Comparison of ENCODE assay signal across 9 mouse cellular contexts in the genomic region with DNA sequence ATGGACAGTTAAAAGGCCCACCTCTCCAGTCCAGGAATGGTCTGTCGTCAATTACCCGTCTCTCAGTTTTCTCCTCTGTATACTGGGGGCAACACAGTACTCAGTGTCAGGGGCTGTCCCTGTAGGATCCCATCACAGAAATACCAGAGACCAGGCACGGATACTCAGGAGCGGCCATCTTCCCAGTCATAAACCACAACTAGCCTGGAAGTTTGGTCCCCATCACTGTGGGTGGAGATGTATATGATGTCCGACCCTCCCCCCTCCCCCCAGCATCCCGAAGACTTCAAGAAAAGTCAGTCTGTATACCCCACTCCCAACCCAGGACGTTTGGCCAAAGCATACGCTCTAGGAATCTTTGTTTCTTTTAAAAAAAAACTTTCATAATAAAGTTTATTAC. TPM values are rescaled to one million over a fixed set of nuclear protein-coding genes. Genes with fewer than 3 reads are reported as not detected.
DNase-seq lines count a peak whose midpoint lies in the region; ATAC-seq lines count a peak whose summit lies in the region.
"Had no signal": no experiment of that assay in that cellular context is flagged by ENCODE, and none has a peak within 500 bp of the region (broad histone marks: within the 10 kb centered on the region; RNA-seq: fewer than 3 reads in every experiment).

No protein-coding gene starts in this region.

- H3K27ac ChIP-seq in heart, embryonic 11.5 days (ENCODE audit: low read depth, low read length): no peak overlapping the region
- H3K27ac ChIP-seq in midbrain, embryonic 13.5 days: no peak overlapping the region
- no peak overlapping the region for H3K27ac ChIP-seq in midbrain, embryonic 10.5 days (replicated peaks)
- H3K27ac ChIP-seq in limb, embryonic 11.5 days (replicated peaks; ENCODE audit: low read depth, low read length): no peak overlapping the region
- no peak overlapping the region for H3K27ac ChIP-seq in stomach, embryonic 15.5 days

- 62% methylated on average over 8 of the region's 8 CpGs for WGBS in heart, embryonic 11.5 days (ENCODE audit: insufficient replicate concordance)
- 76% methylated on average over 8 of the region's 8 CpGs for WGBS in midbrain, embryonic 13.5 days
- WGBS in midbrain, embryonic 10.5 days: 67% methylated on average over 8 of the region's 8 CpGs
- 60% methylated on average over 8 of the region's 8 CpGs for WGBS in limb, embryonic 11.5 days
- 40% methylated on average over 8 of the region's 8 CpGs for WGBS in stomach, embryonic 15.5 days

- peaks cover 48% of the 10 kb centered on the region for H3K4me1 ChIP-seq in heart, embryonic 11.5 days (ENCODE audit: control insufficient read depth, insufficient read depth, low read length)
- H3K4me1 ChIP-seq in midbrain, embryonic 13.5 days (replicated peaks): peaks cover 29% of the 10 kb centered on the region
- peaks cover 48% of the 10 kb centered on the region for H3K4me1 ChIP-seq in midbrain, embryonic 10.5 days
- H3K4me1 ChIP-seq in limb, embryonic 11.5 days (ENCODE audit: control insufficient read depth, insufficient read depth, low read length): peaks cover 32% of the 10 kb centered on the region
- peaks cover 47% of the 10 kb centered on the region for H3K4me1 ChIP-seq in stomach, embryonic 15.5 days

- H3K36me3 ChIP-seq in heart, embryonic 11.5 days (ENCODE audit: control insufficient read depth, insufficient read depth, low read length): no peaks in the 10 kb centered on the region
- no peaks in the 10 kb centered on the region for H3K36me3 ChIP-seq in midbrain, embryonic 13.5 days
- H3K36me3 ChIP-seq in midbrain, embryonic 10.5 days: no peaks in the 10 kb centered on the region
- H3K36me3 ChIP-seq in limb, embryonic 11.5 days (ENCODE audit: control insufficient read depth, insufficient read depth, low read length): no peaks in the 10 kb centered on the region
- H3K36me3 ChIP-seq in stomach, embryonic 15.5 days: no peaks in the 10 kb centered on the region

- H3K9ac ChIP-seq in heart, embryonic 11.5 days (ENCODE audit: low read depth, low read length): no peak overlapping the region; the same call in 1 of the 2 replicates
- no peak overlapping the region for H3K9ac ChIP-seq in midbrain, embryonic 13.5 days (replicated peaks)
- H3K9ac ChIP-seq in limb, embryonic 11.5 days (ENCODE audit: low read length): no peak overlapping the region
- H3K9ac ChIP-seq in stomach, embryonic 15.5 days: no peak overlapping the region

- ATAC-seq in heart, embryonic 11.5 days (replicated peaks; ENCODE audit: insufficient number of reproducible peaks, low FRiP score, low TSS enrichment): no peak
- no peak for ATAC-seq in midbrain, embryonic 13.5 days
- ATAC-seq in limb, embryonic 11.5 days (ENCODE audit: insufficient number of reproducible peaks, low FRiP score, low TSS enrichment, low read depth): no peak
- no peak for ATAC-seq in stomach, embryonic 15.5 days (ENCODE audit: insufficient read depth, low FRiP score, low read depth)
- ATAC-seq in granulocyte monocyte progenitor cell, adult 5-6 weeks (replicated peaks; ENCODE audit: poor library complexity, severe bottlenecking): no peak

- peak overlapping the region; percentile 92 for H3K4me2 ChIP-seq in heart, embryonic 11.5 days
- peak overlapping the region; percentile 98; the same call in 1 of the 2 replicates for H3K4me2 ChIP-seq in midbrain, embryonic 13.5 days (replicated peaks)
- H3K4me2 ChIP-seq in limb, embryonic 11.5 days (ENCODE audit: low read depth, severe bottlenecking): peak overlapping the region; percentile 92
- peak overlapping the region; percentile 96 for H3K4me2 ChIP-seq in stomach, embryonic 15.5 days

- DNase-seq in heart, adult 11 months: no peak
- DNase-seq in midbrain, embryonic 10.5 days (ENCODE audit: low spot score): no peak
- no peak for DNase-seq in limb, embryonic 11.5 days (ENCODE audit: low spot score)
- DNase-seq in urinary bladder, adult 18-20 months (ENCODE audit: low spot score in 2 of 2): no peak

- H3K4me3 ChIP-seq in heart, embryonic 11.5 days (ENCODE audit: low read depth, low read length): peak overlapping the region; percentile 74
- peak overlapping the region; percentile 56; the same call in 1 of the 2 replicates for H3K4me3 ChIP-seq in midbrain, embryonic 13.5 days (replicated peaks)
- H3K4me3 ChIP-seq in midbrain, embryonic 10.5 days: no peak overlapping the region
- H3K4me3 ChIP-seq in limb, embryonic 11.5 days (ENCODE audit: low read depth, low read length): no peak overlapping the region
- peak overlapping the region; percentile 76 for H3K4me3 ChIP-seq in stomach, embryonic 15.5 days (replicated peaks)

- no peaks in the 10 kb centered on the region for H3K9me3 ChIP-seq in heart, embryonic 11.5 days (replicated peaks; ENCODE audit: control insufficient read depth, low read length)
- no peaks in the 10 kb centered on the region for H3K9me3 ChIP-seq in midbrain, embryonic 13.5 days
- no peaks in the 10 kb centered on the region for H3K9me3 ChIP-seq in midbrain, embryonic 10.5 days (replicated peaks)
- no peaks in the 10 kb centered on the region for H3K9me3 ChIP-seq in limb, embryonic 11.5 days (ENCODE audit: control insufficient read depth, low read length)
- no peaks in the 10 kb centered on the region for H3K9me3 ChIP-seq in stomach, embryonic 15.5 days

- no peaks in the 10 kb centered on the region; the same call in 1 of the 2 replicates for H3K27me3 ChIP-seq in heart, embryonic 11.5 days (ENCODE audit: control insufficient read depth, insufficient read depth, low read length)
- H3K27me3 ChIP-seq in midbrain, embryonic 13.5 days: peaks cover 26% of the 10 kb centered on the region
- H3K27me3 ChIP-seq in midbrain, embryonic 10.5 days (ENCODE audit: low read depth, poor library complexity, severe bottlenecking): peaks cover 31% of the 10 kb centered on the region
- no peaks in the 10 kb centered on the region for H3K27me3 ChIP-seq in limb, embryonic 11.5 days (ENCODE audit: control insufficient read depth, insufficient read depth, low read length)
- H3K27me3 ChIP-seq in stomach, embryonic 15.5 days (replicated peaks): no peaks in the 10 kb centered on the region

RNA-seq across cellular contexts. Expression of gene Socs1, which starts 1.9 kb away (rescaled TPM):
- 4.8 and 5.3 TPM in 2 replicates for polyA plus RNA-seq in heart, embryonic 11.5 days (2014; fragmentation: Nextera tagmentation; extraction: Ambion mirVana)
- 1.3 and 2.3 TPM in 2 replicates for polyA plus RNA-seq in midbrain, embryonic 13.5 days (2015; fragmentation: Nextera tagmentation; extraction: Ambion mirVana)
- polyA plus RNA-seq in midbrain, embryonic 10.5 days (2016; fragmentation: Nextera tagmentation; extraction: Ambion mirVana): 2.4 and 2.7 TPM in 2 replicates
- 5.2 and 5.5 TPM in 2 replicates for polyA plus RNA-seq in limb, embryonic 11.5 days (2014; fragmentation: Nextera tagmentation; extraction: Ambion mirVana)
- 9.0 and 10.2 TPM in 2 replicates for polyA plus RNA-seq in stomach, embryonic 15.5 days (2015; fragmentation: Nextera tagmentation; extraction: Ambion mirVana)
- total RNA-seq in granulocyte monocyte progenitor cell, adult 5-6 weeks (2014; fragmentation: Nextera tagmentation): 0.41 TPM in 1 of 2 replicates, not detected in the other
- total RNA-seq in granulocyte monocyte progenitor cell, adult 5-6 weeks (2017): 1.2 TPM in 2 replicates

RNA-seq across cellular contexts. Expression of gene Tnp2, which starts 5.0 kb away (rescaled TPM):
- polyA plus RNA-seq in heart, embryonic 11.5 days (2014; fragmentation: Nextera tagmentation; extraction: Ambion mirVana): not detected in 2 replicates
- polyA plus RNA-seq in midbrain, embryonic 13.5 days (2015; fragmentation: Nextera tagmentation; extraction: Ambion mirVana): not detected in 2 replicates
- polyA plus RNA-seq in midbrain, embryonic 10.5 days (2016; fragmentation: Nextera tagmentation; extraction: Ambion mirVana): not detected in 2 replicates
- polyA plus RNA-seq in limb, embryonic 11.5 days (2014; fragmentation: Nextera tagmentation; extraction: Ambion mirVana): not detected in 2 replicates
- polyA plus RNA-seq in stomach, embryonic 15.5 days (2015; fragmentation: Nextera tagmentation; extraction: Ambion mirVana): not detected in 2 replicates
- not detected in 2 replicates for total RNA-seq in granulocyte monocyte progenitor cell, adult 5-6 weeks (2014; fragmentation: Nextera tagmentation)
- not detected in 2 replicates for total RNA-seq in granulocyte monocyte progenitor cell, adult 5-6 weeks (2017)
- polyA plus RNA-seq: liver, embryonic 16.5 days had no signal

RNA-seq across cellular contexts. Expression of gene Prm3, which starts 7.3 kb away (rescaled TPM):
- polyA plus RNA-seq in heart, embryonic 11.5 days (2014; fragmentation: Nextera tagmentation; extraction: Ambion mirVana): not detected in 2 replicates
- not detected in 2 replicates for polyA plus RNA-seq in midbrain, embryonic 13.5 days (2015; fragmentation: Nextera tagmentation; extraction: Ambion mirVana)
- polyA plus RNA-seq in midbrain, embryonic 10.5 days (2016; fragmentation: Nextera tagmentation; extraction: Ambion mirVana): not detected in 2 replicates
- not detected in 2 replicates for polyA plus RNA-seq in limb, embryonic 11.5 days (2014; fragmentation: Nextera tagmentation; extraction: Ambion mirVana)
- polyA plus RNA-seq in stomach, embryonic 15.5 days (2015; fragmentation: Nextera tagmentation; extraction: Ambion mirVana): not detected in 2 replicates
- not detected in 2 replicates for total RNA-seq in granulocyte monocyte progenitor cell, adult 5-6 weeks (2014; fragmentation: Nextera tagmentation)
- total RNA-seq in granulocyte monocyte progenitor cell, adult 5-6 weeks (2017): not detected in 2 replicates
- polyA plus RNA-seq: liver, embryonic 16.5 days had no signal

RNA-seq across cellular contexts. Expression of gene Prm2, which starts 12.5 kb away (rescaled TPM):
- not detected in 2 replicates for polyA plus RNA-seq in heart, embryonic 11.5 days (2014; fragmentation: Nextera tagmentation; extraction: Ambion mirVana)
- polyA plus RNA-seq in midbrain, embryonic 13.5 days (2015; fragmentation: Nextera tagmentation; extraction: Ambion mirVana): not detected in 2 replicates
- not detected in 2 replicates for polyA plus RNA-seq in midbrain, embryonic 10.5 days (2016; fragmentation: Nextera tagmentation; extraction: Ambion mirVana)
- not detected in 2 replicates for polyA plus RNA-seq in limb, embryonic 11.5 days (2014; fragmentation: Nextera tagmentation; extraction: Ambion mirVana)
- polyA plus RNA-seq in stomach, embryonic 15.5 days (2015; fragmentation: Nextera tagmentation; extraction: Ambion mirVana): not detected in 2 replicates
- total RNA-seq in granulocyte monocyte progenitor cell, adult 5-6 weeks (2014; fragmentation: Nextera tagmentation): not detected in 2 replicates
- not detected in 2 replicates for total RNA-seq in granulocyte monocyte progenitor cell, adult 5-6 weeks (2017)
- polyA plus RNA-seq: liver, embryonic 16.5 days had no signal

RNA-seq across cellular contexts. Expression of gene Prm1, which starts 22.2 kb away (rescaled TPM):
- polyA plus RNA-seq in heart, embryonic 11.5 days (2014; fragmentation: Nextera tagmentation; extraction: Ambion mirVana): not detected in 2 replicates
- polyA plus RNA-seq in midbrain, embryonic 13.5 days (2015; fragmentation: Nextera tagmentation; extraction: Ambion mirVana): not detected in 2 replicates
- not detected in 2 replicates for polyA plus RNA-seq in midbrain, embryonic 10.5 days (2016; fragmentation: Nextera tagmentation; extraction: Ambion mirVana)
- polyA plus RNA-seq in limb, embryonic 11.5 days (2014; fragmentation: Nextera tagmentation; extraction: Ambion mirVana): not detected in 2 replicates
- polyA plus RNA-seq in stomach, embryonic 15.5 days (2015; fragmentation: Nextera tagmentation; extraction: Ambion mirVana): not detected in 2 replicates
- not detected in 2 replicates for total RNA-seq in granulocyte monocyte progenitor cell, adult 5-6 weeks (2014; fragmentation: Nextera tagmentation)
- total RNA-seq in granulocyte monocyte progenitor cell, adult 5-6 weeks (2017): not detected in 2 replicates
- polyA plus RNA-seq: liver, embryonic 16.5 days had no signal

Comparison
In these comparisons a context has a peak if more than half of its experiments do, and no peak if none do; other contexts are left out.
1. H3K4me3 ChIP-seq: peak in heart, embryonic 11.5 days (single experiment), midbrain, embryonic 13.5 days (single experiment) and stomach, embryonic 15.5 days (single experiment); none in midbrain, embryonic 10.5 days (single experiment) and limb, embryonic 11.5 days (single experiment).
2. Peak in every context shown above with its lines, with median percentiles within 50 percentile points of each other: H3K4me2 ChIP-seq.